In genomic region chr11:115901338-115902161, GRCm38 (mm10) we compare ENCODE assay signal across 11 mouse cellular contexts. TPM values are rescaled to one million over a fixed set of nuclear protein-coding genes. Genes with fewer than 3 reads are reported as not detected.
DNase-seq lines count a peak whose midpoint lies in the region; ATAC-seq and TF ChIP-seq lines count a peak whose summit lies in the region.
"Had no signal": no experiment of that assay in that cellular context is flagged by ENCODE, and none has a peak within 500 bp of the region (broad histone marks: within the 10 kb centered on the region; RNA-seq: fewer than 3 reads in every experiment).

No protein-coding gene starts in this region.

- H3K9me3 ChIP-seq in intestine, embryonic 16.5 days (ENCODE audit: control insufficient read depth, low read length) = no peaks in the 10 kb centered on the region
- H3K9me3 ChIP-seq in intestine, embryonic 15.5 days = no peaks in the 10 kb centered on the region
- no peaks in the 10 kb centered on the region for H3K9me3 ChIP-seq in heart, postnatal 0 days (replicated peaks; ENCODE audit: control insufficient read depth, low read length)
- H3K9me3 ChIP-seq: embryonic facial prominence, embryonic 12.5 days had no signal

- WGBS in intestine, embryonic 16.5 days = 85% methylated on average over 9 of the region's 9 CpGs
- WGBS in intestine, embryonic 15.5 days = 87% methylated on average over 9 of the region's 9 CpGs
- 58% methylated on average over 9 of the region's 9 CpGs for WGBS in heart, postnatal 0 days

- DNase-seq in c-Kit-positive CD71-positive TER-119-negative erythroid progenitor cells, embryonic 14.5 days (ENCODE audit: low read depth) = peak; percentile 78
- DNase-seq in heart, postnatal 0 days (ENCODE audit: low spot score) = no peak
- DNase-seq in spleen, postnatal 10 days (ENCODE audit: low spot score in 2 of 2) = peak; percentile 61 to 72
- no peak for DNase-seq in adrenal gland, adult 2 months
- no peak for DNase-seq in right cerebral cortex, adult 18-20 months
- DNase-seq in adipocyte (ENCODE audit: low spot score) = no peak
- DNase-seq: layer of hippocampus, postnatal 36 days; right cerebral cortex, postnatal 14 days had no signal

- H3K27me3 ChIP-seq in intestine, embryonic 16.5 days (replicated peaks; ENCODE audit: control insufficient read depth, insufficient read depth, low read length) = no peaks in the 10 kb centered on the region
- no peaks in the 10 kb centered on the region for H3K27me3 ChIP-seq in intestine, embryonic 15.5 days (replicated peaks)
- H3K27me3 ChIP-seq in heart, postnatal 0 days (ENCODE audit: control insufficient read depth, insufficient read depth, low read length) = no peaks in the 10 kb centered on the region
- H3K27me3 ChIP-seq: embryonic facial prominence, embryonic 12.5 days had no signal

- H3K4me1 ChIP-seq in intestine, embryonic 16.5 days (ENCODE audit: control insufficient read depth, insufficient read depth, low read length) = peaks cover 41% of the 10 kb centered on the region
- H3K4me1 ChIP-seq in intestine, embryonic 15.5 days (replicated peaks) = peaks cover 45% of the 10 kb centered on the region
- peaks cover 46% of the 10 kb centered on the region for H3K4me1 ChIP-seq in heart, postnatal 0 days (ENCODE audit: control insufficient read depth, insufficient read depth)

- no peak for TF ChIP-seq EP300 in heart, postnatal 0 days (IDR thresholded peaks at IDR 0.05; ENCODE audit: low read depth)

- H3K4me3 ChIP-seq in intestine, embryonic 16.5 days (ENCODE audit: low read length) = no peak overlapping the region
- H3K4me3 ChIP-seq in intestine, embryonic 15.5 days (replicated peaks) = no peak overlapping the region
- peak overlapping the region; percentile 57 for H3K4me3 ChIP-seq in heart, postnatal 0 days (ENCODE audit: low read depth, low read length)
- H3K4me3 ChIP-seq: embryonic facial prominence, embryonic 12.5 days had no signal

- H3K4me2 ChIP-seq in intestine, embryonic 16.5 days (ENCODE audit: low read depth, low read length) = no peak overlapping the region
- H3K4me2 ChIP-seq in intestine, embryonic 15.5 days (replicated peaks) = no peak overlapping the region
- peak overlapping the region; percentile 71 for H3K4me2 ChIP-seq in heart, postnatal 0 days (ENCODE audit: low read depth, low read length)
- H3K4me2 ChIP-seq: embryonic facial prominence, embryonic 12.5 days had no signal

- ATAC-seq in intestine, embryonic 16.5 days = no peak
- ATAC-seq in intestine, embryonic 15.5 days = no peak
- ATAC-seq in heart, postnatal 0 days (ENCODE audit: insufficient read depth, low read depth) = no peak

- no peak overlapping the region for H3K27ac ChIP-seq in intestine, embryonic 16.5 days (ENCODE audit: low read length)
- H3K27ac ChIP-seq in intestine, embryonic 15.5 days = no peak overlapping the region
- H3K27ac ChIP-seq in heart, postnatal 0 days (ENCODE audit: low read depth) = peak overlapping the region; percentile 98
- H3K27ac ChIP-seq: embryonic facial prominence, embryonic 12.5 days had no signal

- no peak for TF ChIP-seq CTCF in heart, postnatal 0 days (IDR thresholded peaks at IDR 0.05; ENCODE audit: low read depth)

- H3K36me3 ChIP-seq in intestine, embryonic 16.5 days (ENCODE audit: control insufficient read depth, insufficient read depth, low read length) = no peaks in the 10 kb centered on the region
- H3K36me3 ChIP-seq in intestine, embryonic 15.5 days = no peaks in the 10 kb centered on the region; the same call in 1 of the 2 replicates
- peaks cover 23% of the 10 kb centered on the region for H3K36me3 ChIP-seq in heart, postnatal 0 days (replicated peaks; ENCODE audit: control insufficient read depth, insufficient read depth, low read length)

- 0 out of 2 replicates have a peak overlapping the region, but pooled peaks have one; percentile 7 for H3K9ac ChIP-seq in intestine, embryonic 16.5 days (ENCODE audit: low read depth, low read length)
- no peak overlapping the region for H3K9ac ChIP-seq in intestine, embryonic 15.5 days
- H3K9ac ChIP-seq in heart, postnatal 0 days (replicated peaks; ENCODE audit: low read depth, low read length) = peak overlapping the region; percentile 60
- H3K9ac ChIP-seq: embryonic facial prominence, embryonic 12.5 days had no signal

RNA-seq across cellular contexts. Expression of gene Smim5, which starts 1.8 kb away (rescaled TPM):
- polyA plus RNA-seq in intestine, embryonic 16.5 days (2015; fragmentation: Nextera tagmentation; extraction: Ambion mirVana) = 1.6 and 3.1 TPM in 2 replicates
- 1.6 and 3.0 TPM in 2 replicates for polyA plus RNA-seq in intestine, embryonic 15.5 days (2015; fragmentation: Nextera tagmentation; extraction: Ambion mirVana)
- total RNA-seq in heart, postnatal 0 days (2014; rRNA removed; ENCODE audit: low replicate concordance) = 57.5 and 83.0 TPM in 2 replicates
- 79.3 and 93.3 TPM in 2 replicates for polyA plus RNA-seq in heart, postnatal 0 days (2015; fragmentation: Nextera tagmentation; extraction: Ambion mirVana)
- 1 to 10 TPM in 1 of 2 experiments, under 1 TPM in 1; 0.58 to 1.3 TPM for total RNA-seq in adrenal gland, adult 2 months (2021)
- polyA plus RNA-seq in adrenal gland, adult 2 months (2012; rRNA removed) = 0.86 and 0.99 TPM in 2 replicates

RNA-seq across cellular contexts. Expression of gene Smim6, which starts 10.3 kb away (rescaled TPM):
- 33.8 and 38.6 TPM in 2 replicates for polyA plus RNA-seq in intestine, embryonic 16.5 days (2015; fragmentation: Nextera tagmentation; extraction: Ambion mirVana)
- polyA plus RNA-seq in intestine, embryonic 15.5 days (2015; fragmentation: Nextera tagmentation; extraction: Ambion mirVana) = 25.4 and 31.4 TPM in 2 replicates
- not detected in 2 replicates for total RNA-seq in heart, postnatal 0 days (2014; rRNA removed; ENCODE audit: low replicate concordance)
- polyA plus RNA-seq in heart, postnatal 0 days (2015; fragmentation: Nextera tagmentation; extraction: Ambion mirVana) = 0.98 and 1.6 TPM in 2 replicates
- total RNA-seq in adrenal gland, adult 2 months (2021) = not detected
- not detected in 2 replicates for polyA plus RNA-seq in adrenal gland, adult 2 months (2012; rRNA removed)
- total RNA-seq: layer of hippocampus, postnatal 36 days had no signal

RNA-seq across cellular contexts. Expression of gene Sap30bp, which starts 31.5 kb away (rescaled TPM):
- polyA plus RNA-seq in intestine, embryonic 16.5 days (2015; fragmentation: Nextera tagmentation; extraction: Ambion mirVana) = 27.3 and 29.2 TPM in 2 replicates
- polyA plus RNA-seq in intestine, embryonic 15.5 days (2015; fragmentation: Nextera tagmentation; extraction: Ambion mirVana) = 31.6 and 38.2 TPM in 2 replicates
- 11.7 and 17.9 TPM in 2 replicates for total RNA-seq in heart, postnatal 0 days (2014; rRNA removed; ENCODE audit: low replicate concordance)
- polyA plus RNA-seq in heart, postnatal 0 days (2015; fragmentation: Nextera tagmentation; extraction: Ambion mirVana) = 19.0 and 19.6 TPM in 2 replicates
- total RNA-seq in adrenal gland, adult 2 months (2021) = 10 to 100 TPM; 31.8 to 44.5 TPM
- polyA plus RNA-seq in adrenal gland, adult 2 months (2012; rRNA removed) = 31.4 and 33.8 TPM in 2 replicates

RNA-seq across cellular contexts. Expression of gene Recql5, which starts 31.7 kb away (rescaled TPM):
- polyA plus RNA-seq in intestine, embryonic 16.5 days (2015; fragmentation: Nextera tagmentation; extraction: Ambion mirVana) = 15.7 and 16.7 TPM in 2 replicates
- polyA plus RNA-seq in intestine, embryonic 15.5 days (2015; fragmentation: Nextera tagmentation; extraction: Ambion mirVana) = 16.2 and 21.0 TPM in 2 replicates
- 5.4 and 5.8 TPM in 2 replicates for total RNA-seq in heart, postnatal 0 days (2014; rRNA removed; ENCODE audit: low replicate concordance)
- 6.2 and 6.3 TPM in 2 replicates for polyA plus RNA-seq in heart, postnatal 0 days (2015; fragmentation: Nextera tagmentation; extraction: Ambion mirVana)
- 10 to 100 TPM; 20.8 to 28.3 TPM for total RNA-seq in adrenal gland, adult 2 months (2021)
- polyA plus RNA-seq in adrenal gland, adult 2 months (2012; rRNA removed) = 22.4 and 25.4 TPM in 2 replicates

RNA-seq across cellular contexts. Expression of gene Myo15b, which starts 43.3 kb away (rescaled TPM):
- 168 and 230 TPM in 2 replicates for polyA plus RNA-seq in intestine, embryonic 16.5 days (2015; fragmentation: Nextera tagmentation; extraction: Ambion mirVana)
- 95.2 and 111 TPM in 2 replicates for polyA plus RNA-seq in intestine, embryonic 15.5 days (2015; fragmentation: Nextera tagmentation; extraction: Ambion mirVana)
- not detected in 2 replicates for total RNA-seq in heart, postnatal 0 days (2014; rRNA removed; ENCODE audit: low replicate concordance)
- polyA plus RNA-seq in heart, postnatal 0 days (2015; fragmentation: Nextera tagmentation; extraction: Ambion mirVana) = 0.04 and 0.11 TPM in 2 replicates
- under 1 TPM in 1 of 2 experiments, not detected in 1; 0.35 TPM for total RNA-seq in adrenal gland, adult 2 months (2021)
- 0.13 and 0.47 TPM in 2 replicates for polyA plus RNA-seq in adrenal gland, adult 2 months (2012; rRNA removed)

Comparison
In these comparisons a context has a peak if more than half of its experiments do, and no peak if none do; other contexts are left out.
1. DNase-seq: peak in c-Kit-positive CD71-positive TER-119-negative erythroid progenitor cells, embryonic 14.5 days (single experiment) and spleen, postnatal 10 days (2 of 2); none in heart, postnatal 0 days (single experiment), adrenal gland, adult 2 months (single experiment), right cerebral cortex, adult 18-20 months (single experiment) and adipocyte (single experiment).
2. RNA of gene Smim5, which starts 1.8 kb away (polyA plus RNA-seq): 79.3 to 93.3 TPM in heart, postnatal 0 days; 1.6 to 3.1 TPM in intestine, embryonic 16.5 days, 1.6 to 3.0 TPM in intestine, embryonic 15.5 days and 0.86 to 0.99 TPM in adrenal gland, adult 2 months; every median in the first group is over 10 times any median in the second.
3. RNA of gene Smim6, which starts 10.3 kb away (polyA plus RNA-seq): 33.8 to 38.6 TPM in intestine, embryonic 16.5 days and 25.4 to 31.4 TPM in intestine, embryonic 15.5 days; 0.98 to 1.6 TPM in heart, postnatal 0 days and not detected in adrenal gland, adult 2 months; every median in the first group is over 10 times any median in the second.